Mouse (Mus musculus) brown adipose tissue, adult 24 weeks (tissue): ENCODE data around the gene B4galt5. TPM values are rescaled to one million over a fixed set of nuclear protein-coding genes. Genes with fewer than 3 reads are reported as not detected.

Experiments
- H3K27ac ChIP-seq: fragments of 200-500 bp; replicated peaks from 2 replicates; pipeline ENCODE4 v1.5.1; 2012; ENCODE audit warnings: low read depth, mild to moderate bottlenecking, low read length
- H3K4me1 ChIP-seq: fragments of 200-500 bp; 2 replicates; pipeline ENCODE4 v1.6.1; 2012; ENCODE audit warnings: low read length, mixed read lengths; ENCODE audit not compliant: control insufficient read depth, insufficient read depth, insufficient read length
- H3K4me3 ChIP-seq: fragments of 200-500 bp; 2 replicates; pipeline ENCODE4 v1.5.1; 2012; ENCODE audit warnings: low read depth, mild to moderate bottlenecking, low read length, moderate library complexity; ENCODE audit not compliant: insufficient read depth
- polyA plus RNA-seq: library from polyadenylated mRNA; stranded (reverse); fragments of >200 nt; gene quantifications from 2 replicates; pipeline ENCODE4 v1.2.4, GENCODE M21; 2012; ENCODE audit not compliant: missing spikeins, insufficient read depth, insufficient read length

B4galt5 gene
- polyA plus RNA-seq, 1 experiment, result 6.7 TPM

DNA sequence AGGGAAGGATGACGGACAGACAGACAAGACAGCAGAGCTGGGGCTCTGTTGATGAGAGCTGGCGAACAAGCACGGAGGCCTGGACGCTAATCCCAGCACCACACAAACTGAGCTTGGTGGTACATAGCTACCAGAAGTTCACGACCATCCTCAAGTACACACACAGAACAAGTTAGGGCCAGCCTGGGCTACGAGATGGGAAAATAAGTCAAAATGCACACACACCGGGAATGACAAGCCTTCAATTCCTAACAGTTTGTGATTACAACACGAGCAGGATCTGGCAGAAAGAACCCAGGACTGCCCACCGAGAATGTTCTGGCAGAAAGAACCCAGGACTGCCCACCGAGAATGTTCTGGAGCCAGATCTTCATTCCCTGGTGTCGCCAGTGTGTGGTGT is 51.0 kb downstream of the B4galt5 start:
- Histone ChIP-seq H3K4me3 (no peak overlapping the region), H3K4me1 (no peaks in the 10 kb centered on the region), H3K27ac (no peak overlapping the region)

DNA sequence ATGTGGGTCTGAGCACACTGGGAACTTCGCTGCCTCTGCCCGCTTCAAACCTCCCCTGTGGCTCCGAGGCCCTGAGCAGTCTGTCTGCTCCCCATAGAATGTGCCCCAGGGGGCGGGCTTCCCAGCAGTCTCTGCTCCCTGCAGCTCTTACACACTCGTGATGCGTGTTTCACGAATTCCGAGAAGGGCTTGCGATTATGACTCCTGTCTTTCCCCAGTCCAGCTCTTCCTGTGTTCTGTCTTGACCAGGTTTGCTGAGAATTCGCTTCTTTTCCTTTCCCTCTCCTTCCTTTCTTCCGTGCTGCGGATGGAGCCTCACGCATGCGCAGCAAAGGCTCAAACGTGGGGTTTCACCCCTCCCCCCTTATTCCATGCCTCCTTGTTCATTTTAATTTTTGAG is 54.1 kb downstream of the B4galt5 start:
- Histone ChIP-seq H3K4me1 (no peaks in the 10 kb centered on the region), H3K4me3 (0 out of 2 replicates have a peak overlapping the region, but pooled peaks have one; percentile 14), H3K27ac (no peak overlapping the region)

DNA sequence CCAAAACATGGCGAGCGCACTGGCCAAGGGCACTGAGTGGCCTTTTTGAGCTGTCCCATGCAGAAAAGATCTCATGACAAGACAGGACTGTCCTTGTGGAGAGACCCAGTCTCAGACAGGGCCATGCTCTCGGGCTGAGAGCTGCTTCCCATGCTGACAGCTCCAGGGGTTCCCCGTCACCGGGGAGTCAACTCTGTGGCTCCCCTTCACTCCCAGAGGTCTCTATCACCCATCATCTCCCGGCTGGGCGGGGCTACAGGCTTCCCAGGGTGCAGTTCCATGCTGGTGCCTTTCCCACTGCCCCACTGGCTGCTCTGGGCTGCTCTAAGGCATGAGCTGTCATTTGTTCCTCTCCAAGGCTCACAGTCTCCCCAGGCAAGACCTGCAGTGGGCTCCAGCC is 54.8 kb downstream of the B4galt5 start:
- H3K4me1 ChIP-seq, result no peaks in the 10 kb centered on the region
- H3K4me3 ChIP-seq, result no peak overlapping the region
- H3K27ac ChIP-seq, result no peak overlapping the region

GRCm38 (mm10) chr2:167293289-167294085 is 55.5 kb downstream of the B4galt5 start:
- Histone ChIP-seq H3K4me1 (no peaks in the 10 kb centered on the region), H3K4me3 (no peak overlapping the region)

DNA sequence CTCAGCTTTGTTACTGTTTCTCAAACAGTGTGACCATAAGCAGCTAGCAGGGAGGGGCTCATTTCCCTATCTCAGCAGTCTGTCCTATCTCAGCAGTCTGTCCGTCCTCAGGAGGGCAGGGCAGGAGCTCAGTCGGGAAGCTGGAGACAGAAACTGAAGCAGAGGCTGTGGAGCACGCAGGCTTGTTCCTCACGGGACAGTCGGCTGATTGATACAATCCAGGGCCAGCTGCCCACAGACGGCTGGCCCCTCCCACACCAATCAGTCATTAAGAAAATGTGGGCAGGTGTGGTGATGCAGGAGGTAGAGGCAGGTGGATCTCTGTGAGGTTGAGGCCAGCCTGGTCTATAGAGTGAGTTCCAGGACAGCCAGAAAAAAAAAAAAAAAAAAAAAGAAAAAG is 56.1 kb downstream of the B4galt5 start:
- Histone ChIP-seq H3K27ac (no peak overlapping the region), H3K4me1 (no peaks in the 10 kb centered on the region), H3K4me3 (no peak overlapping the region)

More at GRCm38 (mm10) chr2:167293289-167294085, 55.5 kb downstream of the B4galt5 start:
- H3K27ac ChIP-seq, result no peak overlapping the region

DNA sequence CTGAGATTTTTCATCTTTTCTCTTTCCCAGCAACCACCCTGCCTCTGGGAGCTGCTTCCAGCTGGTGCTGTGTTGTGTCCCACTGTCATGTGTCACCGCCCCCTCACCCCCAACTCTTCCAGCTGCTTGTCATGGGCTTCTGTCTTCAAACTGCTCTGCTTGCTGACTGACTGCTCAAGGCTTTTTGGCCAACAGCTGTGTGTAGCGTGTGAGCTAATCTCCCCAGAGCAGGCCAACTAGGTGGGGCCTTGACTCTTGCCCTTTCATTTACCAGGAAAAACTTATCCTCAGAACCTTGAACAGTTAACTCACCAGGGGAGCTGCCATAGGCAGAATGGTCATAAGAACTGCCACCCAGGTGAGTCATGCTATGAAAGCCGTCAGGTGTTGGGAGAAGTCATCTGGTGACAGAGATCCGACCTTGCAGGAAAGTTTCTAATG is 56.8 kb downstream of the B4galt5 start:
- Histone ChIP-seq H3K4me1 (no peaks in the 10 kb centered on the region), H3K4me3 (no peak overlapping the region), H3K27ac (no peak overlapping the region)

DNA sequence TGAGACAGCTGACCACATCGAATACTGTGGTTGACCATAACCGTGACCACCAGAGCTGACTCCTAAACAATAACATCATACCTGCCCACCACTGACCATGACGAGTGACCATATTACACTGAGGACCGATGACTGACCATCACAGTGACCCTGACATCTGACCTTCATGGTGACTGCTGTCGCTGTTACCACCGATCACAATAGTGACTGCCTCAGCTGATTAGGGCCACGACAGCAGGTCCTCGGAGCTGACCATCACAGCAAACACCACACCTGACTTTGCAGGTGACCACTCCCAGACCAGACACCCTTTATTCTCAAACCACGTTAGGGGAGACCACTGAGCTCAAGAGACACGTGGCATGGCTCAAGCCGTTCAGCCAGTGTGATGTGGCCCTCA is 57.3 kb downstream of the B4galt5 start:
- Histone ChIP-seq H3K27ac (no peak overlapping the region), H3K4me1 (no peaks in the 10 kb centered on the region), H3K4me3 (no peak overlapping the region)

DNA sequence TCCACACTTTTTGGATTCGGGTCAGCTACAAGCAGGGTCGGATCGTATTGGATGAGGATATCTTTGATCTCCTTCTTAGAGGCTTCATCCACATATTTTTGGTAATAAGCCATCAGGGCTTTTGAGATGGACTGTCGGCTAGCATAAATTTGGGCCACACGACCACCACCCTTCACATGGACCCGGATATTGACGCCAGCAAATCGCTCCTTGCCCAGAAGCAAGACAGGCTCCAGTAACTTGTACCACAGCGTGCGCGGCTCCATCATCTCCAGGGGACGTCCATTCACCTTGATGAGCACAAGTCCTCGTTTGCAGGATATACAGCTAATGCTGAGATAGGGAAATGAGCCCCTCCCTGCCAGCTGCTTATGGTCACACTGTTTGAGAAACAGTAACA is 67.5 kb downstream of the B4galt5 start:
- Histone ChIP-seq H3K4me3 (no peak overlapping the region), H3K27ac (no peak overlapping the region), H3K4me1 (no peaks in the 10 kb centered on the region)

- Histone ChIP-seq H3K27ac (no peak overlapping the region), H3K4me3 (no peak overlapping the region), H3K4me1 (no peaks in the 10 kb centered on the region)
Measured at GRCm38 (mm10) chr2:167280986-167281310, 68.0 kb downstream of the B4galt5 start.

DNA sequence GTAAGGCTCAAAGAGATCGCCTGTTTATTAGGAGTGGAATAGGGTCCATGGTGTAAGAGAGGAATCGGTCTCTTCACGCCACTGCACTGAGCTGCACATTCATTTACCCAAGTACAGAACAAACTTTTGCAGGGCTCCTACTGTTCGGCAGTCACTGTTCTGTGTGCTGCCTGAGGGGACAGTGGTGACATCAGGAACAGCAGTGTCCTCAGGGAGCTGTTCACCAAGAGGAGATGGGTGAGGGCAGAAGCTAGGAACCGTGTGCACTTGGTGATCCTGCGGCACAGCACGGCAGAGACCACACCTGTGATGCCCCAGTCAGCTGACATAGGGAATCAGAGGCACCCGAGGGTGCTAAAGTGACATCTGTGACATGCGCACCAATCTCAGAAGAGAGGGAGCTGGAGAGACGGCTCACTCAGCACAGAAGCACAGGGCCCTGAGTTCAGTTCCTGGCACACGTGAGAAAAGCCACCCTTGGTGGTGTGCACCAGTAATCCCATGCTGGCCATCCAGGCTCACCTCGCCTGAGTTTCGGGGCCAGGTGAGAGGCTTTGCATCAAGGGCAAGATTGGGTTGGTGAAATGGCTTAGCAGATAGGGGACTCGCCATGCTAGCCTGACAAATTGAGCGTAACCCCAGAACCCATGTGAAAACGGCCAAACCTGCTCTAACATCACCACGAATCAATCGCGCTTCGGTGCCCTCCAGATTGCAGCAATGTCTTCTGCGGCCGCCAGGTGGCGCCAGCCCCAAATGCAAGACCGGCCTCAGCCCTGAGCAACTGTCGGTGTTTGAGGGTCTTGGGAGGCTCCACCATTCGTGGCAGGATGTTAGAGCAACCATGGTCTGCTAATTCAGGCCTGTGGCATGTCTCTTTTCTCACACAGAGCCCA is 68.6 kb downstream of the B4galt5 start:
- H3K4me3 ChIP-seq, result no peak overlapping the region
- H3K4me1 ChIP-seq, result no peaks in the 10 kb centered on the region
- H3K27ac ChIP-seq, result no peak overlapping the region

DNA sequence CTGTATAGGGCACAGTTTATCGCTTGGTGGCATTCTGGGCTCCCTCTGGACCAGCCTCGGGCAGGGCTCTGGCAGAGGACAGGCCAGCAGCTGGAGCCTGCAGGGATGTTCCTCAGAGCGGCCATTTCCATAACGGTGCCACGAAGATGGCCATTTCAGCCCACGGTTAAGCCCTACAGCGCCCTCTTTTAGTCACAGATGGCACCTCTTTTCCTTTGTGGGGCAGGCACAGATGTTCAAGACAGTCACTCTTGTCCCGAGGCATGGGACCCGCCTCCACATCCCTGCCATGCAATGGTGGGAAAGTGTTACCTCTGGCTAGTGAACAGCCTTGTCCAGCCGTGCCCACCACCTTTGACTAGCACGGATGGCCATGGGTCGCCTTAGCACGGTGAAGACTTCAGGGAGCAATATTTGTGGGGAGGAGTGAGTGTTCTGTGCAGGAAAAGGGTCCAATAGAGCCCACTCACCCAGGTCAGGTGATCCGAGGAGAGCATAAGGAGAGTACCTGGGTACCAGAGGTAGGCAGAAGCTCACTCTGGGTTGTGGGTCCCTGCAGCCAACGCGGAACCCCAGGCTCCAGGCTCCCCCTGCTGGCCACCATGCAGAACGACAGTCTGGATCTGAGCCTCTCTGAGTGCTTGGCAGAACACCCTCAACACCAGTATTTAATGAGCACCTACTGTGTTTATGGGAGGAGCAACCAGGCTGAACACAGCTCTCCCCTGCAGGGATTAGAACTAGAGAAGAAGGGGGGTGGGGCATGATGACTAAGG is 70.0 kb downstream of the B4galt5 start:
- H3K4me1 ChIP-seq, result no peaks in the 10 kb centered on the region
- no peak overlapping the region for H3K27ac ChIP-seq
- H3K4me3 ChIP-seq, result no peak overlapping the region

GRCm38 (mm10) chr2:167278011-167278410 is 71.0 kb downstream of the B4galt5 start:
- Histone ChIP-seq H3K27ac (no peak overlapping the region), H3K4me1 (no peaks in the 10 kb centered on the region), H3K4me3 (no peak overlapping the region)

DNA sequence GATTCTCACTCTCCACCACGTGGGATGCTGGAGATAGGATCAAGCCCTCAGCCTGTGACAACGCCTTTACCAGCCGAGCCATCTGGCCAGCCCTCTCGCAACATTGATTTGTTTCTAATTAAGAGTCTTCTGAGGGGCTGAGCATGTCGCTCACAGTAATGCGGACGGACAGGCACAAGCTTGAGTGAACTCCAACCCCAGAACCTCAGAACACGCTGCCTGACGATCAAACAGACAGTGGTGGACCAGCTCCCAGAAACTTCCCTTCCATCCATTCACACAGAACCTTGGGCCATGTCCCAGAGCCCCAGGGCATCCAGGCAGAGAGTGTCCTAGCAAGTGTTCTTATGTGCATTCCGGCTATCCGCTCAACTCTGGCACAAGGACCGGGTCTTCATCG is 72.0 kb downstream of the B4galt5 start:
- Histone ChIP-seq H3K27ac (no peak overlapping the region), H3K4me1 (no peaks in the 10 kb centered on the region), H3K4me3 (no peak overlapping the region)

GRCm38 (mm10) chr2:167275856-167276255 is 73.1 kb downstream of the B4galt5 start:
- Histone ChIP-seq H3K4me3 (no peak overlapping the region), H3K27ac (no peak overlapping the region), H3K4me1 (no peaks in the 10 kb centered on the region)
